Mouse (Mus musculus): Measurements from ENCODE around the gene Hoxa4.

DNA sequence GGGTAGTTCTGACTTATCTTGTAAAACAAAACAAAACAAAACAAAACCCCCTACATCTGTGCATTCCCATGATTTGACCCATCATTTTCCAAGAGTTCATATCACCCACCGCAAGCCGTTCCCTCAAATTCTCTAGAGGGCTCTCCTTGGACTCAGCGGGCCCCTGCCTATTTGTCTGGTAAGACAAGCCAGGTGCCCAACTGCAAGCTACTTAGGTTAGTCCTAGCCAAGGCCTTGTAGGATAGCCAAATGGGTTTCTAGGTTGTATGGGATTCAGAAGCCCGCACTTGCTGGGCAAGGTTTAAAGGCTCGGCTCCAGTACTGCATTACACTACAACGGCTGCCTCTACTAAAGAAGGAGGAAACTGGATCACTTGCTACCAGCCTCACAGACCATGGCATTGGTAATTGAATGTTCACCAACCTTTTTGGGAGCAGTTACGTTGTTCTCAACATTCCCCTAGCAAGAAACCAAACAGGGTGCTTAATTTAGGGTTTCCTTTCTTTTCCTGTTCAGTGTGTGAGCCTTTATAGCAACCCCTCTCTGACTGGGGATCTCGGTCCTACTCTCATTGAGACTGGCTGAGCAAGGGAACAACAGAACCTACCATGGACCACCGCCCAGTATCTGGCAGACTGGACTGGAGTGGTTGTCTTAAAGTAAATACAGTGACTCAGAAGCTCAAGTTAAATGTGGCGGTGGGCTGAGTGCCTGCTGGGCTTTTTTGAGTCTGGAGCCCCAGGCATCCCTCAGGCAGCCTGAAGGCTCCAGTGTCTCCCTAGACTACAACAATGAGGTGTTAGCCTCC, 46.0 kb upstream of the Hoxa4 start:
- TF ChIP-seq GATA1 (IDR thresholded peaks at IDR 0.05; ENCODE audit: borderline replicate concordance, low read length) = no peak
- no peak for TF ChIP-seq FLI1 (IDR thresholded peaks at IDR 0.05; ENCODE audit: low read length)
